Mouse (Mus musculus) frontal cortex, postnatal 14 days (tissue): ENCODE results near the gene Foxp1.

ENCODE experiments used
- DNase-seq, 2 experiments: peaks; one replicate each; pipeline ENCODE4 v3.0.0; 2022; ENCODE audit warnings: low spot score in 2 of 2

Gene Foxp1

DNA sequence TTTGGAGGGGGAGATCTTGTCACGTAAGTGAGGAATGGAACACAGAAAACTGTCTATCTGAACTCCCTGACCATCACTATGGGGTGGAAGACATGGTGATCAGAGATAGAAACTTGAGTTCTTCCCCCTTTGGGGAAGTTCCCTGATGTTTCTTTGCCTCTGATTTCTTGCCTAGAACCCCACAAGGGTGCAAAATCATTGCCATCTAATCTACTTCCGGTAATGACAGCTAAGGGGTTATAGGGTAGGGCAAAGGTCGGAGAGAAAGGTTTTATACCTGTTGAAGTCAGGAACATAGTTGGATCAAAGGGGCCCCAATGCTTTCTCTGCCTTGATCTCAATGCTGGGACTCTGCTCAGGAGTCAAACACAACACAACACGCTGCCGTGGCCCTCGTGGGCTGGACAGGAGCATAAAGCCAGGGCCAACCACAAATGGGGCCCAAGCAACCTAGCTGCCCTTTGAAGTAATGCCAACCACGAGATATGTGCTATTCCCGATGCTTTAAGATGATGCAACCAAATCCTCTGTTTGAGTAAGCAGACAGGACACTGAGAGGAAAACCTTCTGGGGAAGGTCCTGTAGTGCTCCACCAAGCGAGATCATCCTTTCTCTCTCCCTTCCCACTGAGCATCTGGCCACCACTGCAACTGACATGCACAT is 163.4 kb downstream of the Foxp1 start:
- DNase-seq = no peak

DNA sequence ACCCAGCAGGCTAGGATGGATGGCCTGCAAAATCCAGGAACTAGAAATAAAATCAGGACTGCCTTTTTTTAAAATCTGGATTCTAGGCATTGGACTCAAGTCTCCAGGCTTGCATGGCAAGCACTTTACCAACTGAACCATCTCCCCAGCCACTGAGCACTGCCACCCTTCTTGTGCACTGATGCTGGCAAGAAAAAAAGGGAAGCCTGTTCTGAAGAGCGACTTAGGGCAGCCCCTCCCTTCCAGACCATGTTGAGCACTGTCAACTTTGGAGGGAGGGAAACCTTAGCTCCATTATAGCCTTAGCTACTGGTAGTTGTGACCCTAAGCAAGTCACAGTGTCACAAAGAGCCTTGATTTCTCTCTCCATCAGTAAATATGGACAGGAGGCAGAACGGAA is 164.6 kb downstream of the Foxp1 start:
- no peak for DNase-seq

DNA sequence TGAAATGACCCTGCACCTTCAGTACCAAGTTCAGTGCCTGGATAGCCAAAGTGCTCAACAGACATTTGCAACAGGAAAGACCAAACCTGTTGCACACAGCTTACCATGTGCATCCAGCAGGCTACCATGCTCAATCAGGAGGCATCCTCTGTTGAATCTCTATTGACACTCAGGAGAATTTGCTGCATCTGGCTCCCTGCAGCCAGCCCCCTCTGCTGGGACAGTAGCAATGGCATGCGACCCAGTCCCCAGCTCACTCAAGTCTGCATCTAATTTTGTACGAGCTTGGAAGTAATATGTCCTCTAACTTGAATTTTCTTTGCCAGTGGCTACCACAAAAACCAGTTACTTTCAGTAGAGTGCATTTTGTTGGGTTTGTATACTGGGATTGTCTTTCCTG is 168.2 kb downstream of the Foxp1 start:
- no peak for DNase-seq

DNA sequence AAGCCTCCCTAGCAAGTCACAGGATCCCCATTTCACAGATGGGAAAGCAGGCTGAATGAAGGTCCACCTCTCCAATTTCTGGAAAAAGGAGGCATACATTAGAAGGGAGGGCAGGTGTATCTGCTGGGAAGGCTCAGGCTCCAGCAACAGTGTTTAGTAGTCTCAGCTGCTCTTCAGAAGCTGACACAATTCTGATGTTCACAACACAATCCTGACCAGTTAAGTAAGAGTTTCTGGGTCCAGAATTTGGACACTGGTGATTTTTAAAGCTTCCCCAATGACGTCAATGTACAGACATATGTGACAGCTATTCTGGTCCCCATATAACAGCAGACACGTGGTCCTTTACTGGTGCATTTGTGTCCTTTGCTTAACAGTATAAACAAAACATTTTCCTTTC is 169.1 kb downstream of the Foxp1 start:
- no peak for DNase-seq

DNA sequence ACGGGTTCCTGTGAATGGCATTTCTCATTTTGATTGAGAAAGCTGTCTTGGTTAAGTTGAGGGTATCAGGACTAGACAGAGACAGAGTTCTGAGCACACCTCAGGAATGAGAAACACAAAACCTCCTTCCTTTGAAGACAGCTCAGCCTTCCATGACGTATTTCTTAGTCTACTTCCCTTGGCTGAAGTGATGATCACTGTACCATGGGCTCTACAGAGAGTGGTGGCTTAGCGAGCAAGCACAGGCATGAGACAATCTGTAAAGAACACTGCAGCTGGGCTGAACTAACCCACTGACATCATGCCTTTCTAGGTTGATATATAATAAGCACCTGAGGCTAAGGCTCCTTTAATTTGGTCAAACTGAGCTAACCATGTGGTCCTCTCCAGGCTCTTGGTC is 172.0 kb downstream of the Foxp1 start:
- no peak for DNase-seq

DNA sequence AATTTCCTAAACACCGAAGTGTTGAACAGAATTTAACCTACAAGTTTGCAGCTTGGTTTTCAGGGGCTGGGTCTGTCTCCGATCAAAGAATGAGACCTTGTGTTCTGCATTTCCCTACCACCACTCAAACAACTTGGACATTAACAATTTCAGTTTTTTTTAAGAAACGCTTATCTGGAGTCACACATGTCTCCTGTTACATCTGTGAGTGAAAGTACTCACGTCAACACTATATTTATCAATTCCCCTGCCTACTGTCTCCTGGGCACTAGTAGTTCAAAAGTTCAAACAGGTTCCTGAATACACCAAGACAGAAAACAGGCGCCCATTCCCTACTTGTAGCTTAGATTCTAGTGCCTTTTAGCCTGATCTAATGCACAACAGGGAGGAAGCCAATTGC is 172.4 kb downstream of the Foxp1 start:
- DNase-seq = no peak

DNA sequence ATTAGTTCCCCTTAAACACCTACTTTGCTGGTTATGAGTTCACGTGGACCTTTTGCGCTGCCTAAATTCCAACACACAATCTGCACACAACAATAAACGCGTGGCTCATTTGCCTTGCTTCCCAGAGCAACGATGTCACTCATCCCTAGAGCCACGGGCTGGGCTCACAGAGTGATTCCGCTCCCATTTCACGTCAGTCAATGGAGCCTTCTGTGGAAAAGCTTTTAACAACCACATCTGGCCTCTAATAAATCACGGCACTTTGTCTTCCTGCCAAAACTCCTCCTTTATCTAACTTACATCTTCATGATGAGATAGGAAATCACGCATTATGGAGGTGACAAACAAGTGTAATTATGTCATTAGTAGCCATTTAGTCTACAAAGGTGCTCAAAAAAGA is 174.7 kb downstream of the Foxp1 start:
- DNase-seq = no peak

DNA sequence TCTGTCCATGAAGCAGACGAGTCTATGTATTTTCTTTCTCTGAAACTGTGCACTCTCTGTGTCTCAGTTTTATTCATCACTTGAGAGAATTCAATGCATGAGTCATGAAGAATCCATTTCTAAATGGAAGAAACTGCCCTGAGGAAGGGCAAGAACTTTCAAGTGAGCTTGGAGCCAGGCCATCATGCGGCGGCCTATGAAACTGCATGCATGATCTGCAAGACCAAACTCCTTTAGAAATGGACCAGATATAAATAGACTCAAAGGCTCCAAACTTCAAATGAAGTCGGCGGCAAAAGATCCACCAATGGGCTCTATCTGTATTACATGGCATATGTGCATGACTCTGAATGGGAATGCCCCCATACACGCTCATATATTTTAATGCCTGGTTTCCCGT is 177.6 kb downstream of the Foxp1 start:
- no peak for DNase-seq

DNA sequence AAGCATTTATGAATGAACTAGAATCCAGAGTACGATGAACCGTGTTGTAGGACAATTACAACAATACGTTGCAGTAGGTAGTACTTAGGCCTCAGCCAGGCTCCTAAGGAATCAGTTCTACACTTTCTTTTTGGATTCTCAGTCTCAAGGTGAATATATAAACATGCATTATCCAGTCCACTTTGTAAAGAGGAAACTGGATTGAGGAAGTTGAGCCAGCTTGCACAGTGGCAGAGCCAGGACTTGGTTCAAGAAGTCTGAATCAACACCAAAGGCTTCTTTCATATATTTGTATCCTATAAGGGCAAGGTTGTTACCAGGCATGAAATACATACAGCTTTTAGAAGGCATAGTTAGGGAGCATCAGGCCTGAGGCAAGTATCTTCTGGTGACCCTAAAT is 178.2 kb downstream of the Foxp1 start:
- no peak for DNase-seq

DNA sequence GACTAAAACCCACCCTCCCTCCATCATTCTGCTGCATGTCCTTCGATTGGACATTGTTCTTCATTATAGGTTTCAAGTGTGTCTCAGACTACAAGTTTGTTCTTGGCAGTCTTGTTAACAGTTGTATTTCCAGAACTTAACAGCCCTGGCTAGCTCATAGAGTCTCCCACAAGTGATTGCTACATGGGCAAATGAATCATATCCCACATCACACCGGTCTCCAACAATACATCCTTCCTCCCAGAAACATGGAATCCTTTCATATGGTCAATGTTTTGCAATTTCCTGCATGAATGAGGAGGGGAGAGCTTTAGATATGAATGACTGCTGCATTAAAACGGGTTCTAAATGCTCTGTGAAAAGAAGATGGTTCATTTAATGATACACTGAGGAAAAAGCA is 178.7 kb downstream of the Foxp1 start:
- no peak for DNase-seq

DNA sequence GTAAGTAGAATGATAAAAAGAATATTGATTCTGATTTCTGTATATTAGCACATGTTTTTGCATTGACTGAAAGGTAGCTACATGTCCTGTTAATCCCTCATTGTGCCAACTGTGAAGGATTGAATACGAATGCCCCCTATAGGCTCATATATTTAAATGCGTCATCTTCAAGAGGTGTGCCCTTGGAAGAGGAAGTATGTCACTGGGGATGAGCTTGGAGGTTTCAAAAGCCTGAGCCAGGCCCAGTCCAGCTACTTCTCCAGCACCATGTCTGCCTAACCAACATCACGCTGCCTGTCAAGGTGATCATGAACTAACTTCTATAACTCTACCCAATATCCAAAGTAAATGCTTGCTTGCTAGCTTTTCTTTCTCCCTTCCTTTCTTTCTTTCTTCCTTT is 180.1 kb downstream of the Foxp1 start:
- no peak for DNase-seq

DNA sequence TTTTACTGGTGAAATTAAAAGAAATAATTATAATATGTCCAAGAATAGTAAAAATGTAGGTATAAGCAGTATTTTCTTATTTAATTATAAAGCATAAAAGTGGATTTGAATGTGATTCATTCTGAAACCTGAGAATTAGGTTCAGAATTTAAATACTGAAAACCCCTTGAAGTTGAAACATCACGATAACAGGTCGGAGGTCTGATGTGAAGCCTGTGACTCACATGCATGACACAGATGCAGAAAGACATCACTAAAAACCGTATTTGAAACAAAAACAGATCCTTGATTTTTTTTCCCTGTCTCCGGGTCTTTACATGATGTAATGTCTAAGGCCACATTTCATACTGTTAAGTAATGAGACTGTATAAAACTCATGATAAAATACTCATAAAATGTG is 181.6 kb downstream of the Foxp1 start:
- DNase-seq = no peak

DNA sequence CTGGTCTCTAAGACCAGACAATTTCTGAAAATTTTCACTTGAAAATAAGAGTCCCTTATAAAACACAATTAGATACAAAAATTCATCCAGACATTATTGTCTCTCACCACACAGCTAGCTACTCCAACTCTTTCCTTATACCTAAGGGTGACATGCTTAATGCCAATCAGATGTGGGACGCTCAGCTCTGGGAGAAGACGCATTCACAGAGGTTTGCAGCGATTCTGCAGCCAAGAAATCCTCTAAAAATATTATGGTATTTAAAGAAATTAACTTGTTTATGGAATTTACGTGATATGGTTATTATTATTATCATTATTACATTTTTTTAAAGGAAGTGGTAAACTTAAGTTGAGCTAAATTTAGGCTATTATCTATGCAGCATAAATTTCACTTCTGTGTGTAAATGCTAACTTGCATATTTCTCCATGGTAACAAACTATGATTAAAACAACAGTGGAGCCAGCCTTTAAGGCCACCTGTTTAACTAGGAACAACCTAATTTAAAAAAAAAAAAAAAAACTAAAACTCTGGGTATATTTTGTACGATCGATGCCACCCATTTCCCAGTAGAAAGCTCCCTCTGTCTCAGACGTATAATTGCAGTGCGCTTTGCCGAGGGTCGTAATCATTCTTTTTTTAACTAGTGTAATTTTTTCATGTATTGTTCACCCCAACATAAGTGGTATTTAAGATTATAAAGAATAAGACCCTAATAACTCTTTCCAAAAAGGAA is 182.4 kb downstream of the Foxp1 start:
- DNase-seq = no peak

DNA sequence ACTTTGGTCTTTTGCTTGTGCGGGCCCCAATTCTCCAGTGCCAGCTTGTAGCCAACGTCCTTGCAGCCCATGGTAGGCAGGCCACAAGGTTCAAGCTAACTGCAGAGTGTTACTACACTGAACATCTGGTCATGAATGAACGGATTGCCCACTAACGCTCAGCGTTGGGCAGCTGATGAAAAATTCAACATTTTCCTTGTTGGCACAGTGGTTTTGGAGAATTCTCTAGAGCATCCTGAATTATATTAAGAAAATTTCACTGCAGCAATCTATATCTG is 183.2 kb downstream of the Foxp1 start:
- no peak for DNase-seq

DNA sequence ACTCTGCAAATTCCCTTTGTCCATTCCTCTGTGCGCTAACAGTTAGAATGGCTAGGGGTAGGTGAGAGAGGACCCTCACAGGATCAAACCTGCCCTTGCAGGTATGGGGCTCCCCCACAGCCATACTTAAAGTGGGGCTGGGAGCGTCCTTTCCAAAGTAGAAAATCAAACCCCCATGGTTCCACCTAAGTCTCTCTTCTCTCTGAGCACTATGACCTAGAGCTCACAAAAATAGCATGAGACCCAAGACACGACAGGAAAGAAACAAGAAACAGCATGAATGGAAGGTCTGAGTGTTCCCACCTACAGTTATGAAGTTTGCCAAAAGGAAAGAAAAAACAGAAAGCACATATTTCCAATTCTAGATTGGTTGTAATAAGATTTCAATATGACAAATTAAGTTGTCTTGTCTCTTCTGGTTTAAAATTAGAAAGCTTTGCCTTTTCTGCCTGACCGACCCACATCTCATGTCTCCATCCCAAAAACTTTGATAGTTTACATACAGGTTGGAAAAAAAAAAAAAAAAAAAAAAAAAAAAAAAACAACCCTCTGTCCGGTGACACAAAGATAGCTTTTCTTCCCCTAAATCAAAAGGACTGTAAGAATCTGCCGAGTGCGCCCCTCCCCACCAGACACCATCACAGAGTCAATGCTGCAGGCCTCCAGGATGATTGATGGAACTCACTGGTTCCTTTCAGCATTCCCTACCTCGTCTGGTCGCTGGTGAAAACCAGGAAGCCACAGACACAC is 183.8 kb downstream of the Foxp1 start:
- no peak for DNase-seq

DNA sequence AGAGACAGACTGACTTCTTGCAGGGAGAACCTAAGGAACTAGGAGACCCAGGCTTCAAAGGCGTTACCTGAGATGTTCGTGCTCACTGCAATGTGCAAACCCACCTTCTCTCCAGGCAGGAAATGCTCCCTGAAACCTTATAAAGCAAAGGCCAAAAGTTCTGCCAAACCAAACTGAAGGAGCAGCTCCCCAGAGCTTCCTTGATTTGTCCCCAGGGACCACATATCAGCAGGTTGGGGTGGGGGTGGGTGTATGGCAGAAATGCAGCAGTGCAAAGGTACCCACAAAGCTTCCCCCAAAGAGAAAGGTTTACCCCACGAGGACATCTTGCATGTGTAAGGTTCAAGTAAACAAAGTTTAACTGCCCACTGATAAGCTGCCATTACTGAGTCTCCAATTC is 184.3 kb downstream of the Foxp1 start:
- no peak for DNase-seq

DNA sequence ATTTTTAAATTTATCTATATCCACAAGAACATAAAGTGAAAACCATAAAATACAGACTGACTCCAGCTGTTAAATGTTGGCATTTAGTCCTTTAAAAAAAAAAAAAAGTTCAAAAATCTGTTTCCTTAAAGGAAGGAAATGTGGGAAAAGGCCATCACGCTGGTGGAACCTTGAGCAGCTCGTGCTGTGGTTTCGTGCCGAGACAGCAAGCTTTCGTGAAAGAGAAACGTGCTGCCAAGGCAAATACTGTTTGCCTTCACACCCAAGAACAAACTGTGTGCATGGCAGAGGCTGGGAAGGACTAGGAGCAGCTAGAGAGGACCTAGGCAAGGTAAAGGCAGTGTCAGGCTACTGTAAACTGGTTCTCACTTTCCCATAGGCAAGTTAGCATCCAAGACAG is 184.9 kb downstream of the Foxp1 start:
- DNase-seq = no peak

DNA sequence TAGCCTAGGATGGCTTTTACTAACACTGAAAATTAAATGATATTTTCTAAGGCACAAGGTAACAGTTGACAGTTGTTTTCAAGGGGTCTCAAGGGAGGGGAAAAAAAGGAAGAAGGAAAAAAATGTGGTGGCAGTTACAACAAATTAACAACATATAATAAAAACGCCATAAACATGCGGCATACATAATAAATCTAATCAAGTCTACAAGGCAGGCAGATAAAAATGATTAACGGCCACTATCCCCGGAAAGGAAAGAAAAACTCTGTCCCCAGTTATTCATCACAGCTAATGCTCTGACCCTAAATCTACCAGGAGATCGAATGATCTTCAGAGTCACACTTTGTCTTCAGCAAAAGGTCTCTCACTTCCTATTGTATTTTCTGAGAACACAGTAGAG is 186.3 kb downstream of the Foxp1 start:
- no peak for DNase-seq

DNA sequence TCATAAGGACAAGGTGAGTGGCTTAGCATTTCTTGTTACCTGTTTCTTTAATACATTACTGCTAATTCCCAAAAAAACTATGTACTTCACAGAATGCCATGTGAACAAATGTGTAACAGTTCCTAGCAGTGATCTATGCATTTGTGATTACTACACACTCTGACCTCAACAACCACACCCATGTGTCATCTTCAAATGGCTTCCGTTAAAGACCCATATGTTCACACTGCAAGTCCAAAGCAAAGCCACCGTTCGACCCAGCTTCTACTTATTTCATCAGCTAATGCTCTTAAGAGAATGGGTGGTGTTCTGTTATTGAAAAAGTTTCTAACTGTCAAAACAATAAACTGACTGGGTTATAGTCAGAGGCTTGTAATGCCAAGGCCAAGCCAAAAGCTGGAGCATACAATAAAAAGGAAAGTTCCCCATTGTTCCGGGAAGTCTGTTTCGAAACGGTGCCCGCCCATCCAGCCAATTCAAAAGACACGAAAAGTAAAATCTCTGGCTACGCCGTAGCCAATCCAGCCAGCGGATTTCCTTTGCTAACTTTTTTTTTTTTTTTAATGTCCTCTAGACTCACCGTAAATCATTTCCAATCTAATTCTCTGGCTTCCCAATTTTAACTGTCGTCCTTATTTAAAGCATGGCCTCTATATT is 187.2 kb downstream of the Foxp1 start:
- DNase-seq = no peak

DNA sequence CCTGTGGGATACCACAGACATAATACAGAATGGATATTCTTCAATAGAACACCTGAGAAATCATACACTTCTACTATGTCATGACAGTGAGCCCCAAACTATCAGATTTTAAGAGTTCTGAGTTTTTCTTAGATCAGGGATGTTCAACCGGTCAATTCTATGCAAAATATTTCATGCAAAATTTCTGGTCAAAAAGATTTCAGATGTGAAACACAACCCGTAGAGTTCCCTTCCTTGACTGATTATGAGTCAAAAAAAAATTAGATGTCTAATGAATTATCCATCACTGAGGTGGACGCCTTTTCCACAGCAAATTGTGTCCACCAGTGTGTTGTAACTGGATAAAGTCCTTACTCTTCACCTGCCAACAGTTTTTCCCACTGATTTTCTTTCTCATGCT is 188.3 kb downstream of the Foxp1 start:
- no peak for DNase-seq

DNA sequence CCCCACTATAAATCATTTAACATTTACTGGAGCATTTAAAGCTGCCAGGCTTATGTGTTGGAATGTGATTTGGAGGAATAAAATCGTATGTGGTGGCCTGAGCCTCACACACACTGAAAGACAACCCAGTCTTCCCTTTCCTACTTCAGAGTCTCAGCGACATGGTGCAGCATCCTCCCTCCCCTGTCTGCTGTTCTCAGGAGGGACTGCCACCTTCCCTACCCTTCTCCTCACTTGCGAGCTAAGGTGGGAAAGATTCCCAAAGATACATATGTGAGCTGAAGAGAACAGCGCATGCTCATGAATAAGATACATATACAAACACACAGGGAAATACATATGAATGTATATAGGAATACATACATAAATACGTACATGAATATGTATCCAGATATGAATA is 189.4 kb downstream of the Foxp1 start:
- no peak for DNase-seq

DNA sequence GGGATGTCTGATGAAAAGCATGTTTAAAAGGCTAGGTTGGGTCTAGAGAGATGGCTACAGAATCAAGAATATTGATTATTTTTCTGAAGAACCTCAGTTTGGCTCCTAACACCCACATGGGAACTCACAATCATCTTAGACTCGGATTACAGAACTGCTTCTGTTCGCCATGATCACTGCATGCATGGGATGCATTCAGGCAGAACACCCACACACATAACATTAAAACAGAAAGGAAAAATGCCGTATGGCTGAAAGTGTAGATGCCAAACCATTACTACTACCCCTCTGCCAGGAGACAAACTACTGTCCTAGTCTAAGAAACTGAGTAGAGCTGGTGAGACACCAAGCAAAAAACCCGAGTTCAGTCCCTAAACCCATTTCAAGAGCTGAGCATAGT is 192.4 kb downstream of the Foxp1 start:
- DNase-seq = no peak

DNA sequence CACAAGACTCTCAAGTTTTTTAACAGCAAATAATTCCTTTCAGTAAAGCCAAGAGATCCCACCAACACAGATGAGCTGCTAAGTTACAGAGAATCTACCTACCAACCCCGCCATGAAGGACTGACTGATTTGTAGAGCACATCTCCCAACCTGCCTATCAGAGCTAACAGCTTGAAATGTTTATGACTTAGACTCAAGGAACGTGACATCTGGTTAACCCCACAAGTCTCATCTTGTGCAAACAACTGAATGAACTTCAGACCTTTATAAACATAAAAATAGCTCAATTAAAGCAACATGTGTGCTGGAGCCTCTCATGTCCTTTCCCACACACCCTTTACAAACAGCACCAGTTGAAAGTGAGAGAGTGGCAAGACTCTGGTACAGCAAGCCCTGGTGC is 193.9 kb downstream of the Foxp1 start:
- DNase-seq = no peak
